Mouse (Mus musculus) embryo, embryonic 10.5 days (tissue): ENCODE results near the gene Fbxl19.
"Not testable (repeated sequence)": the region's sequence is repeated elsewhere in the genome, so short reads cannot be mapped to it uniquely, and the experiment has no call there.

Source experiments
- DNase-seq: peaks from one replicate; pipeline ENCODE4 v3.0.0-alpha.2; 2015; ENCODE audit warnings: low spot score

The Fbxl19 gene

GRCm38 (mm10) chr7:127768346-127768996, 24.1 kb downstream of the Fbxl19 start:
- DNase-seq: peak; percentile 8

- DNase-seq: peak; percentile 98
Measured at GRCm38 (mm10) chr7:127768997-127769593, 24.8 kb downstream of the Fbxl19 start.

- DNase-seq: peak; percentile 87
Measured at GRCm38 (mm10) chr7:127769651-127770038, 25.3 kb downstream of the Fbxl19 start, which contains the start of gene Orai3. Gene Orai3, plus strand, starts transcription at chr7:127769815.

- DNase-seq: peak; percentile 55
Measured at GRCm38 (mm10) chr7:127770039-127770905, 25.9 kb downstream of the Fbxl19 start.

- DNase-seq: no peak
Measured at GRCm38 (mm10) chr7:127771262-127771661, 26.9 kb downstream of the Fbxl19 start.

GRCm38 (mm10) chr7:127772080-127772479, 27.7 kb downstream of the Fbxl19 start:
- DNase-seq: no peak

- DNase-seq: no peak
Measured at GRCm38 (mm10) chr7:127772557-127772956, 28.2 kb downstream of the Fbxl19 start.

GRCm38 (mm10) chr7:127773664-127774384, 29.5 kb downstream of the Fbxl19 start:
- DNase-seq: peak; percentile 87

- not testable (repeated sequence) for DNase-seq
Measured at GRCm38 (mm10) chr7:127775837-127776236, 31.5 kb downstream of the Fbxl19 start.

GRCm38 (mm10) chr7:127776426-127776825, 32.1 kb downstream of the Fbxl19 start, which contains the start of gene Setd1a:
Gene Setd1a, plus strand, starts transcription at chr7:127776670.
- peak; percentile 89 for DNase-seq

- DNase-seq: peak; percentile 97
Measured at GRCm38 (mm10) chr7:127776878-127777473, 32.6 kb downstream of the Fbxl19 start.

- DNase-seq: peak; percentile 72
Measured at GRCm38 (mm10) chr7:127777474-127778266, 33.3 kb downstream of the Fbxl19 start.

- no peak for DNase-seq
Measured at GRCm38 (mm10) chr7:127778350-127778749, 34.0 kb downstream of the Fbxl19 start.

- DNase-seq: no peak
Measured at GRCm38 (mm10) chr7:127785308-127785707, 41.0 kb downstream of the Fbxl19 start, which contains the start of gene Gm49388. Gene Gm49388, plus strand, starts transcription at chr7:127785608.

GRCm38 (mm10) chr7:127797076-127797845, 52.9 kb downstream of the Fbxl19 start:
- no peak for DNase-seq

GRCm38 (mm10) chr7:127798591-127798990, 54.2 kb downstream of the Fbxl19 start:
- DNase-seq: no peak

- DNase-seq: no peak
Measured at GRCm38 (mm10) chr7:127799211-127799610, 54.9 kb downstream of the Fbxl19 start.

- DNase-seq: no peak
Measured at GRCm38 (mm10) chr7:127799738-127800137, 55.4 kb downstream of the Fbxl19 start.

GRCm38 (mm10) chr7:127800435-127801009, 56.2 kb downstream of the Fbxl19 start, which contains the start of gene Hsd3b7:
Gene Hsd3b7, plus strand, starts transcription at chr7:127800604.
- DNase-seq: peak; percentile 94
